Mouse (Mus musculus) retina, postnatal 7 days (tissue): ENCODE data around the gene Dnmbp.

Experiments used
- DNase-seq: peaks from one replicate; pipeline ENCODE4 v3.0.0-alpha.2; 2012; ENCODE audit warnings: low read depth, low spot score

Gene Dnmbp

DNA sequence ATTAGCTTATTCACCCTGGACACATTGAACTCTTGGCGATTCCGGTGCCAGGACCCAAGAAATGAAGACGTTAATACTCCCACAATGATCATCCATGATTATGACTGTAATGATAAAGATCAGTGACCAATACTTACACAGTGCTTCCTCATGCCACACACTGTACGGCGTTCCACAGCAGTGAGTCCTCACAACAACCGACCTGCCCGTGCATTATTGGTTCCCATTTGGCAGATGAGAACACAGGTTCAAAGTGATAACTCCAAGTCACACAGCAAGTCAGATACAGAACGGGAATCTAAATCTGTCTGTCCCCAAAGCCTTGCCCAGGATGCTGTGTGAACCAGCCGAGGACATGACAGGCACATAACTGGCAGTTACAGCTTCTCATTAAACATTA lies 25.0 kb downstream of the Dnmbp start:
- no peak for DNase-seq

GRCm38 (mm10) chr19:43912775-43913486 lies 27.1 kb downstream of the Dnmbp start:
- DNase-seq, result no peak

GRCm38 (mm10) chr19:43906492-43906891 lies 33.5 kb downstream of the Dnmbp start:
- DNase-seq, result no peak

DNA sequence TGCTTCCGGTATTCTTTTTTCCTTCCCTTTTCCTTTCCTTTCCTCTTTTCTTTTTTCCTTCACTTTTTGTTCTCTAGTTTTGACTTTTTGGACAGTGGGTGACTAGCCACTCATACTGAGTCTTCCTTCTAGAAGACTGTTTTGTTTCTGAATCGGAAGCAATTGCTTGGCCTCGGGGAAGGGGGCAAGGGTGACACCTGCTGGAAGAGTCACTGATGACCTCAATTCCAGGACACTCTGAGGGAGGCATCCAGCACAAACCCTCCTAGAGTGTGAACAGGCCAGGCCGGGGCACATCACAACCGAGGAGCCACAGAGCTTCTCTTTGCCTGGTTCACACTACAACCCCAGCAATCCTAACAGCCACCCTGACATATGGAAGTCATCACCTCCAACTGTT lies 34.0 kb downstream of the Dnmbp start:
- DNase-seq, result no peak

DNA sequence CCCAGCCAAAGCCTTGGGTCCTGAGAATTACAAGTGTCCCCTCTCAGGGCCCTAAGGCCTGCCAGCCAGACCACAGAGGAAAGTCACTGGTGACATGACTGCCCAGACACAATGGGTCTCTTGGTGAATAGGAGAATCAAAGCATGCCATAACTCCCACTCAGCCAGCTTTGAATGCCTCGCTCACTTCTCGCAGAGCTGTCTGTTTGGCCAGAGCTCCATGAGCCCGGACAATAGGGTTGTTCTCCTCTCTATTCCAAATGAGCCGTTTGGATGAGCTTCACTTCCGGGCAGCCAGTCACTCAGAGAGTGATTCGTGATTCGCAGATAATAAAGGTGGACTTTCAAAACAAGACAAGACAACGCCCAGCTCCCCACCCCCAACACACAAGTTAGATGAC lies 34.9 kb downstream of the Dnmbp start:
- DNase-seq, result no peak

- DNase-seq, result no peak
Measured at GRCm38 (mm10) chr19:43904327-43904726, 35.7 kb downstream of the Dnmbp start.

DNA sequence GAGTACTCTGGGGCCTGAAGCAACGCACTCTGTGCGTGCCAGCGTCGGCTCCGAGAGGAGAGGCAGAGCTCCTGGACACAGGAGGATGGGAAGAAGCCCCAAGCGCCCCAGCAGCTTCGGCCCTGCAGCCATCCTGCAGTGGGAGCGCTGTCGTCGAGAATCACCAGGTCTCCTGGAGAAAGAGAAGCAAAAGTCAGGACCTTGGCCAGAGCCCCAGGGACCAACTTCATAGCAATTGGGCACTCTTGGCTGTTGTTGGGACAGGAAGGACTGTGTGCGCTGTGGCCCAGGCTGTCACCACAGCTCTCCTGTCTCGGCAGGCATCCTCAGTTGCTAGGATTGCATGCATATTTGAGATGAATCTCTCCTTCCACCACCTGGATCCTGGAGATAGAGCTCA lies 37.1 kb downstream of the Dnmbp start:
- no peak for DNase-seq

GRCm38 (mm10) chr19:43900690-43901089 lies 39.3 kb downstream of the Dnmbp start:
- no peak for DNase-seq

- no peak for DNase-seq
Measured at GRCm38 (mm10) chr19:43898547-43898946, 41.4 kb downstream of the Dnmbp start.

- no peak for DNase-seq
Measured at GRCm38 (mm10) chr19:43896441-43896840, 43.5 kb downstream of the Dnmbp start.

DNA sequence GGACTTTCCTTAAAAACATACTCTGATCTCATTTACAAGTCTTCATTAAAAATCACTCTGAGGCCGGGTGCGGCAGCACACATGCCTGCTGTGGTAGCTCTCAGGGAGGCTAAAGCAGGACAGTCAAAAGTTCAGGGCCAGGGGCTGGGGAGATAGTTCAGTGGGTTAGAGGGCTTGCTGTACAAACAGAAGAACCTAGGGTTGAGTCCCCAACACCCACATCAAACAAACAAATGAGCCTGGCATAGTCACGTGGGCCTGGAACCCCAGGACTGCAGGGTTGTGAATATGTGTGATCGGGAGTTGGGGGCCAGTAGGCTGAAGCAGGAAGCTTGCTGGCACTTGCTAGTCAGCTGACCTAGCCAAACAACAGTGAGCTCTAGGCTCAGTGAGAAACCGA lies 44.0 kb downstream of the Dnmbp start:
- no peak for DNase-seq

- no peak for DNase-seq
Measured at GRCm38 (mm10) chr19:43894821-43895220, 45.2 kb downstream of the Dnmbp start.

DNA sequence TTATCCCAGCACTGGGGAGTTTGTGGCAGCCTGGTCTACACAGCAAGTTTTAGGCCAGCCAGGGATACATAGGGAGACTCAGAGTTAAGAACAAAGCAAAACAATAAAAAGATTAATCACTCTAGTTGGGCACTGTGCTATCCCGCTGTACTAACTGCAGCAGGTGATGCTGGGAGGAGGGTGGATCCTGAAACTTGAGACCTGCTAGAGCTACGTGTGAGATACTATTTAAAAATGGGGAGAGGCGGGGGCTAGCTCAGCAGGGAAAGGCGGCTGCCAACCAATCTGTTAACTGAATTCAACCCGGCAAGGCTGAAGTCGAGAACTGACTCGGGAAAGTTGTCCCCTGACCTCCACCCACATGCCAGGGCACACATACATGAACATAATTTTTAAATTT lies 45.9 kb downstream of the Dnmbp start:
- DNase-seq, result no peak

- DNase-seq, result no peak
Measured at GRCm38 (mm10) chr19:43890487-43890886, 49.5 kb downstream of the Dnmbp start.

- no peak for DNase-seq
Measured at GRCm38 (mm10) chr19:43887725-43888124, 52.3 kb downstream of the Dnmbp start.

- DNase-seq, result no peak
Measured at GRCm38 (mm10) chr19:43887242-43887641, 52.7 kb downstream of the Dnmbp start.

DNA sequence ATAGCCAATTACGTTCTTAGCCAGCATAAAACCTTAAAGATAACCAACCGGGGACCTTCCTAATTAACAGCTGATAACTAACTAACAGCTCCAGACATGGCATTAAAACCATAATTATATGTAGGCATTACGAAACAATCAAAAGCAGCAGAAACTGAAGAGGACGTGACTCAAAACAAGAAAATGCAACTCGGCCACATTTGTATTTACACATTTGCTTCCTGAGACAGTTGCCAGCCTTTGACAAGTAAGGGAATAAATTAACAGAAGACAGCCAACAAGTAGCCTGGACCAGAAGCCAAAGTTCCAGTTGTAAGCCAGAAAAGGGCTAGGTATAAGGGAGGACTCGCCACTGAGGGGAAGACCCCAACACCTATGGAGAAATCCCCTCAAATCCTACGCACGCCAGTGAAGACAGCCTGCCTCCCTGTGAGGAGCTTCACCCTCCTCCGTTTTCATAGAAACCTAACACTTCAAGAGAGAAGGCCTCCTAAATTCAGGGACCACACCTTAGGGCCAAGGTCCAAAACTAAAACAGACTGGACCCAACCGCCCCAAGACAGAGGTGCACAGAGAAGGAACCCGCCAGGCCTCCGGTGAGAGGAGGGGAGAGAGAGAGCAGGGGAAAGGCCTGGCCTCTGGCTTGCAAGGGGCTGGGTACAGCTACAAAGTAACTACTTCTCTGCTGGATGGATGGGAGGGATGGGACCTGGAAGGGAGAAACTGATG lies 53.5 kb downstream of the Dnmbp start:
- no peak for DNase-seq

DNA sequence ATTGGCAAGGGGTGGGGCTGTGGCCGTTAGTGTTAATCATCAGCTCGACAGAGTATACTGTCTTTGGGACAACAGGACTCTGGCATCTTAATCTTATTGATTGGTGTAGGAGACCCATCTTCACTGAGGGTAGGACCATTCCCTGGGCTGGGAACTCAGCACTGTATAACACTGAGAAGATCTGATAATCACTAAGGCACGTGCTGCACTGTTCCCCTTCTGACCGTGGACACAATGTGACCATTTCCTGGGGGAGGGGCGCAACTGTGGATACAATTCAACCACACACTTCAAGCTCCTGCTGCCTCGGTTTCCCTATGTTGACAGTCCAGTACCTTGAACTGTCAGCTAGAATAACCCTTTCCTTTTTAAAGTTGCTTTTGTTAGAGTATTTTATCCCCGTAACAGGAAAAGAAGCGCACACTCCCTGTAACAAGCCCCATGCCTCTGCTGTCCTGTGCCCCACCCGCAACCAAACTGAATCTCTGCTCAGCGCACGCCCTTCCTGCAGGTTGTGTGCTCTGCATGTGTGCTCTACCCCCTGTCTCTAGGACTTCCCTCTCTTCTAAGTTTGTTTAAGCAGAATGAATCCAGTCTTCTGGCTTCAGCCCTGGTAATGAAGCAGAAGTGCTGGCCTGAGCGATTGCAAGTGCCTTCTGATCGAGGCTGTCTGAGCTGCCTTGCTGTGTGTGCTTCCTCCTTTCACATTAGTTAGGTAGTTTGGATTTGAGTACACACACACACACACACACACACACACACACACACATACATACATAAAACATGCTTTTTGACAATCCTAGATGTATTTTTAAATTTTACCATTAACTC lies 55.1 kb downstream of the Dnmbp start:
- no peak for DNase-seq

DNA sequence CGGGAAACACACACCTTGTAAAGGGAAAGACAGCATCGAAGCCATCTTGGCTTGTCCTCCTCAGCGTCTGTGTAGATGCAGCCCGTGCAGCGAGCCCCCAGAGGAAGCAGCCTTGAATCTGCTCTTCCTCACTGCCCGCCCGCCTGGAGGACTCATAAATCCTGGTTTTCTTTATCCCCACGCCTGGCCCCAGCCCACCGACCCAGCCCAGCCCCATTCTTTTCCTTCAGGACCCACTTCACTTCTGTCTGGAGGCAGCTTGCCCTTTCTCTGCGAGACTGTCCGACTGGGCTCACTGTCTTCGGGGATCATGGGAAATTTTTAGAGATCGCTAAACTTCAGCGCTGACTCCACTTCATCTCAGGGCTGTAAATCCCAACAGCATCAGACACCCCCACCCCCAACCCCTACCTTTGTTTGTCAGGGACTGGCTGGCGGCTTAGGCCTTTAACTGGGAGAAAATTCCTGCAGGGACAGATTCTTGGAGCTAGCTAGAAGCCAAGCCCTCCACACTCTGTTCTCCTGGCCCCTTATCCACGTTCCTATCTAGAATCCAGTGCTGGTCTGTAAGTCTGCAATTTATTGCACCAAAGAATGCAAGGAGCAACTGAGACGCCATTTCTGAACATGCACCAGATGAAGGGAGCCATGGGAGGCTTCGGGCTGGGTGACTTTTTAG lies 57.0 kb downstream of the Dnmbp start:
- DNase-seq, result no peak

DNA sequence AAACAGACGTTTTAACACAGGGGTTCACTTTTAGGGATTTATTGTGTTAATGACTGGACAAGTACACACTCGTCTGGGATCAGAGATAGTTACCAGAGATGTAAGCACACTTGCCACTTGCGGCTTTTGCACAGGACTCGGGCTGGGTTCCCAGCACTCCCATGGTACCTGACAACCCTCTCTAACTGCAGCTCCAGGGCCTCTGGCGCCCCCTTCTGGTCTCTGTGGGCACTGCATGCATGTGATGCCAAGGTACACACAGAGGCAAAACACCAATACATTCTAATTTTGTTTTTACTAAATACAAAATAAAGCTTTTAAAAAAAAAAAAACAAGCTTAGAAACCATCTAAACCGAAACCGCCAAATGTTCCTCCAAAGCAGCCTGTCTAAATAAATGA lies 58.4 kb downstream of the Dnmbp start:
- no peak for DNase-seq

DNA sequence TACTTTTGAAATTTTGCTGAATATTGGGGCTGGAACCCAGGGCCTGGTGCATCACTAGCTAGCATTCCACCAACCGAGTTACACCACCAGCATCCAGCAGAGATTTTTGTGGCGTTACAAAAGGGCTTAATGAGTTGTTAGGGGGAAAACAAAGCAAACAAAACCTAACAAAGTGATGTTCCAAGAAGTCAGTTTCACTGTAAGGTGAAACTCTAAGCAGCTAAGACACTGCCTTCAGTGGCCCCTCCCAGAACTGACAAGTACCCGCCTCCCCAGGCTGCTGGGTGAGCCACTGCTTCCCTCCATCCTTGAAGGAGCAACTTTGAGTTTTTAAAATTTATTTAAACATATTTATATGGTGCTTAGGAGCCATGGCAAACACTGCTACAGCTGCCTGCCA lies 59.6 kb downstream of the Dnmbp start:
- no peak for DNase-seq
